Mouse (Mus musculus) hindbrain, embryonic 12.5 days (tissue): ENCODE results near the gene Gabarapl1. TPM values are rescaled to one million over a fixed set of nuclear protein-coding genes. Genes with fewer than 3 reads are reported as not detected.

ENCODE experiments used
- ATAC-seq: fragments of 200-750 bp; cut with Nextera tagmentation; 2 replicates; pipeline ENCODE4 v1.8.0; 2017; ENCODE audit warnings: moderate TSS enrichment; ENCODE audit not compliant: low FRiP score
- H3K27ac ChIP-seq: fragments of 300-500 bp; sonication (generic); 2 replicates; pipeline ENCODE4 v1.5.1; 2016; ENCODE audit warnings: mild to moderate bottlenecking
- H3K27me3 ChIP-seq: fragments of 300-500 bp; sonication (generic); 2 replicates; pipeline ENCODE4 v1.6.1; 2016; ENCODE audit warnings: mild to moderate bottlenecking
- H3K36me3 ChIP-seq: fragments of 300-500 bp; sonication (generic); 2 replicates; pipeline ENCODE4 v1.6.1; 2016; ENCODE audit warnings: mild to moderate bottlenecking
- H3K4me1 ChIP-seq: fragments of 300-500 bp; sonication (generic); 2 replicates; pipeline ENCODE4 v1.6.1; 2016
- H3K4me2 ChIP-seq: fragments of 300-500 bp; sonication (generic); replicated peaks from 2 replicates; pipeline ENCODE4 v1.6.1; 2016; ENCODE audit warnings: mild to moderate bottlenecking
- H3K4me3 ChIP-seq: fragments of 300-500 bp; sonication (generic); 2 replicates; pipeline ENCODE4 v1.5.1; 2016; ENCODE audit warnings: mild to moderate bottlenecking
- H3K9ac ChIP-seq: fragments of 300-500 bp; sonication (generic); 2 replicates; pipeline ENCODE4 v1.6.1; 2016; ENCODE audit warnings: mild to moderate bottlenecking, moderate library complexity
- H3K9me3 ChIP-seq: fragments of 300-500 bp; sonication (generic); replicated peaks from 2 replicates; pipeline ENCODE4 v1.6.1; 2016; ENCODE audit warnings: mild to moderate bottlenecking
- WGBS: fragments of 180-500 bp; shearing (Covaris S2); methylation state at CpG from one replicate; pipeline ENCODE4 v1.1.7; 2016; 5-methylcytosine and 5-hydroxymethylcytosine counted together
- polyA plus RNA-seq: library from polyadenylated mRNA; unstranded; fragments of >200 nt; fragmentation: Nextera tagmentation; extraction: Ambion mirVana; gene quantifications from 2 replicates; pipeline ENCODE4 v1.2.1, GENCODE M21; 2016

Gabarapl1 gene
- polyA plus RNA-seq, 1 experiment from 2014 or later: 105 TPM

GRCm38 (mm10) chr6:129542540-129542939 is 9.6 kb downstream of the Gabarapl1 start:
- Histone ChIP-seq H3K27me3 (no peaks in the 10 kb centered on the region), H3K4me3 (no peak overlapping the region), H3K27ac (no peak overlapping the region), H3K4me2 (no peak overlapping the region), H3K9me3 (no peaks in the 10 kb centered on the region), H3K36me3 (peaks cover 44% of the 10 kb centered on the region), H3K4me1 (peaks cover 13% of the 10 kb centered on the region), H3K9ac (no peak overlapping the region)
- 86% methylated on average over 3 of the region's 3 CpGs for WGBS
- ATAC-seq: no peak

GRCm38 (mm10) chr6:129543709-129544606 is 11.0 kb downstream of the Gabarapl1 start:
- Histone ChIP-seq H3K9me3 (no peaks in the 10 kb centered on the region), H3K9ac (no peak overlapping the region), H3K4me1 (peaks cover 13% of the 10 kb centered on the region), H3K4me2 (no peak overlapping the region), H3K27ac (no peak overlapping the region), H3K36me3 (peaks cover 30% of the 10 kb centered on the region), H3K27me3 (no peaks in the 10 kb centered on the region), H3K4me3 (no peak overlapping the region)
- peak; percentile 79 for ATAC-seq
- 68% methylated on average over 6 of the region's 6 CpGs for WGBS

- no peak overlapping the region for H3K4me3 ChIP-seq
- H3K4me1 ChIP-seq: 0 out of 2 replicates have a peak, but pooled peaks cover 6% of the 10 kb centered on the region
- peaks cover 5% of the 10 kb centered on the region; the same call in 1 of the 2 replicates for H3K36me3 ChIP-seq
- H3K27me3 ChIP-seq: no peaks in the 10 kb centered on the region
- no peak overlapping the region for H3K4me2 ChIP-seq
- no peaks in the 10 kb centered on the region for H3K9me3 ChIP-seq
- H3K9ac ChIP-seq: no peak overlapping the region
- no peak overlapping the region for H3K27ac ChIP-seq
- ATAC-seq: no peak
- WGBS: 84% methylated on average over 2 of the region's 2 CpGs
Observed at GRCm38 (mm10) chr6:129547277-129547676, 14.3 kb downstream of the Gabarapl1 start.

- H3K27me3 ChIP-seq: no peaks in the 10 kb centered on the region
- 0 out of 2 replicates have a peak, but pooled peaks cover 6% of the 10 kb centered on the region for H3K4me1 ChIP-seq
- H3K9me3 ChIP-seq: no peaks in the 10 kb centered on the region
- H3K36me3 ChIP-seq: no peaks in the 10 kb centered on the region
- no peak overlapping the region for H3K9ac ChIP-seq
- H3K4me2 ChIP-seq: no peak overlapping the region
- no peak overlapping the region for H3K27ac ChIP-seq
- H3K4me3 ChIP-seq: no peak overlapping the region
- WGBS: 73% methylated on average over 3 of the region's 3 CpGs
- ATAC-seq: no peak
Observed at GRCm38 (mm10) chr6:129548009-129548408, 15.0 kb downstream of the Gabarapl1 start.

GRCm38 (mm10) chr6:129557298-129558023 is 24.5 kb downstream of the Gabarapl1 start:
- no peak overlapping the region for H3K27ac ChIP-seq
- H3K4me2 ChIP-seq: no peak overlapping the region
- no peak overlapping the region for H3K9ac ChIP-seq
- no peak overlapping the region for H3K4me3 ChIP-seq
- peak; percentile 57 for ATAC-seq
- H3K36me3 ChIP-seq: no peaks in the 10 kb centered on the region
- no peaks in the 10 kb centered on the region for H3K9me3 ChIP-seq
- no peaks in the 10 kb centered on the region for H3K4me1 ChIP-seq
- H3K27me3 ChIP-seq: no peaks in the 10 kb centered on the region

- Histone ChIP-seq H3K9me3 (no peaks in the 10 kb centered on the region), H3K9ac (no peak overlapping the region), H3K4me1 (no peaks in the 10 kb centered on the region), H3K27me3 (no peaks in the 10 kb centered on the region), H3K4me3 (no peak overlapping the region), H3K27ac (no peak overlapping the region), H3K4me2 (no peak overlapping the region), H3K36me3 (no peaks in the 10 kb centered on the region)
- 24% methylated on average over 12 of the region's 12 CpGs for WGBS
- peak; percentile 90 for ATAC-seq
Observed at GRCm38 (mm10) chr6:129558946-129559640, 26.1 kb downstream of the Gabarapl1 start.

- Histone ChIP-seq H3K27me3 (no peaks in the 10 kb centered on the region), H3K4me2 (no peak overlapping the region), H3K9me3 (no peaks in the 10 kb centered on the region), H3K9ac (no peak overlapping the region), H3K4me3 (no peak overlapping the region), H3K4me1 (no peaks in the 10 kb centered on the region), H3K27ac (no peak overlapping the region), H3K36me3 (no peaks in the 10 kb centered on the region)
- WGBS: 54% methylated on average over 4 of the region's 4 CpGs
- 0 out of 2 replicates have a peak, but pooled peaks have one; percentile 15 for ATAC-seq
Observed at GRCm38 (mm10) chr6:129559641-129560027, 26.7 kb downstream of the Gabarapl1 start.

- Histone ChIP-seq H3K9me3 (no peaks in the 10 kb centered on the region), H3K4me3 (no peak overlapping the region), H3K27me3 (no peaks in the 10 kb centered on the region), H3K27ac (no peak overlapping the region), H3K36me3 (no peaks in the 10 kb centered on the region), H3K4me1 (no peaks in the 10 kb centered on the region), H3K9ac (no peak overlapping the region), H3K4me2 (no peak overlapping the region)
- ATAC-seq: no peak
- WGBS: 79% methylated on average over 2 of the region's 2 CpGs
Observed at GRCm38 (mm10) chr6:129565257-129565656, 32.3 kb downstream of the Gabarapl1 start.

- Histone ChIP-seq H3K4me2 (no peak overlapping the region), H3K9me3 (no peaks in the 10 kb centered on the region), H3K27me3 (no peaks in the 10 kb centered on the region), H3K36me3 (no peaks in the 10 kb centered on the region), H3K4me1 (no peaks in the 10 kb centered on the region), H3K4me3 (no peak overlapping the region), H3K9ac (no peak overlapping the region), H3K27ac (no peak overlapping the region)
- 48% methylated on average over 2 of the region's 2 CpGs for WGBS
- no peak for ATAC-seq
Observed at GRCm38 (mm10) chr6:129575315-129575714, 42.4 kb downstream of the Gabarapl1 start.

GRCm38 (mm10) chr6:129577605-129578004 is 44.6 kb downstream of the Gabarapl1 start, which contains the start of gene Klre1:
TSS of gene Klre1 (plus strand) at chr6:129577905.
- H3K27me3 ChIP-seq: no peaks in the 10 kb centered on the region
- H3K4me2 ChIP-seq: no peak within 1 kb of the TSS
- no peak within 1 kb of the TSS for H3K9ac ChIP-seq
- H3K27ac ChIP-seq: no peak within 1 kb of the TSS
- H3K4me1 ChIP-seq: no peaks in the 10 kb centered on the region
- no peak within 1 kb of the TSS for H3K4me3 ChIP-seq
- H3K9me3 ChIP-seq: no peaks in the 10 kb centered on the region
- WGBS: 94% methylated on average over 8 of the region's 8 CpGs
- H3K36me3 ChIP-seq: no peaks in the 10 kb centered on the region
- no peak for ATAC-seq

- H3K27ac ChIP-seq: no peak overlapping the region
- no peaks in the 10 kb centered on the region for H3K9me3 ChIP-seq
- H3K4me2 ChIP-seq: no peak overlapping the region
- H3K36me3 ChIP-seq: no peaks in the 10 kb centered on the region
- H3K4me3 ChIP-seq: no peak overlapping the region
- ATAC-seq: no peak
- H3K9ac ChIP-seq: no peak overlapping the region
- WGBS: 66% methylated on average over 4 of the region's 4 CpGs
- H3K4me1 ChIP-seq: no peaks in the 10 kb centered on the region
- H3K27me3 ChIP-seq: no peaks in the 10 kb centered on the region
Observed at GRCm38 (mm10) chr6:129581274-129581673, 48.3 kb downstream of the Gabarapl1 start.

- H3K9me3 ChIP-seq: no peaks in the 10 kb centered on the region
- no peaks in the 10 kb centered on the region for H3K27me3 ChIP-seq
- no peaks in the 10 kb centered on the region for H3K4me1 ChIP-seq
- H3K27ac ChIP-seq: no peak overlapping the region
- no peak for ATAC-seq
- H3K4me2 ChIP-seq: no peak overlapping the region
- H3K36me3 ChIP-seq: no peaks in the 10 kb centered on the region
- no peak overlapping the region for H3K9ac ChIP-seq
- no peak overlapping the region for H3K4me3 ChIP-seq
- 91% methylated on average over 4 of the region's 4 CpGs for WGBS
Observed at GRCm38 (mm10) chr6:129581896-129582295, 48.9 kb downstream of the Gabarapl1 start.
